Mouse (Mus musculus) E14TG2a.4 (cell line): Measurements from ENCODE around the gene Gmeb1.

Source experiments
- CTCF ChIP-seq: conservative IDR thresholded peaks from 2 replicates; pipeline ENCODE4 v1.5.1; 2014; ENCODE audit warnings: low read length
- NANOG ChIP-seq: IDR thresholded peaks from 2 replicates; pipeline ENCODE4 v1.6.1; 2014; ENCODE audit warnings: borderline replicate concordance, low read length, mixed read lengths
- POU5F1 ChIP-seq: IDR thresholded peaks from 2 replicates; pipeline ENCODE4 v1.6.1; 2014; ENCODE audit warnings: low read length, borderline replicate concordance

DNA sequence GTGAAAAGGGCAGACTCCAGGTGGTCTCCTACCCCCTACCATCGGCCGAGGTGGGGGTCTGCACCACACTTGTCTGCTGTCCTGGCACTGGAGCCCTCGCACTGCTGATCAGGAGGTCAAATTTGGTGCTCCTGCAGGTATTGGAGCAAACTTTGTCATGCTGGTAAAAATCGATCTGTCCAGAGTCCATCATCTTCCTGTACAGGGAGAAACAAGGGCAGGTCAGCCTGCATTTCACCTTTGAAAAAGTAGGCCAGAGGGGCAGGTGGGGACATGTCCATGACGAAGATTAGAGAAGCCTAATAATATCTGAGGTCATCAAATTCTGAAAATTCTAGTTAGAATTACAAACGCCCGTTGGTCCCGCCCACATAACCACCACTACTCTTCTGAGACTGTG is 26.7 kb downstream of the Gmeb1 start:
- TF ChIP-seq CTCF (no peak), NANOG (no peak), POU5F1 (no peak)
